Mouse (Mus musculus): ENCODE results near the gene Gga3. TPM values are rescaled to one million over a fixed set of nuclear protein-coding genes. Genes with fewer than 3 reads are reported as not detected.

The Gga3 gene
- polyA plus RNA-seq, 1 experiment = 4.2 TPM

- Histone ChIP-seq H3K4me1 (ENCODE audit: control insufficient read depth, insufficient read depth, insufficient read length, low read length) (no peaks in the 10 kb centered on the region; the same call in 1 of the 2 replicates), H3K4me3 (ENCODE audit: insufficient read depth, low read depth, low read length) (no peak overlapping the region), H3K27ac (replicated peaks; ENCODE audit: low read depth, low read length) (peak overlapping the region; percentile 89)
Measured at GRCm38 (mm10) chr11:115623487-115624070, 19.7 kb upstream of the Gga3 start.

- H3K4me3 ChIP-seq (ENCODE audit: insufficient read depth, low read depth, low read length) = no peak overlapping the region
- H3K4me1 ChIP-seq (ENCODE audit: control insufficient read depth, insufficient read depth, insufficient read length, low read length) = peaks cover 9% of the 10 kb centered on the region
- H3K27ac ChIP-seq (replicated peaks; ENCODE audit: low read depth, low read length) = peak overlapping the region; percentile 46; the same call in 1 of the 2 replicates
Measured at GRCm38 (mm10) chr11:115619949-115620348, 16.1 kb upstream of the Gga3 start.

- Histone ChIP-seq H3K4me3 (ENCODE audit: insufficient read depth, low read depth, low read length) (no peak overlapping the region), H3K4me1 (ENCODE audit: control insufficient read depth, insufficient read depth, insufficient read length, low read length) (peaks cover 15% of the 10 kb centered on the region), H3K27ac (replicated peaks; ENCODE audit: low read depth, low read length) (peak overlapping the region; percentile 97)
Measured at GRCm38 (mm10) chr11:115618732-115619516, 15.1 kb upstream of the Gga3 start.

- peaks cover 15% of the 10 kb centered on the region for H3K4me1 ChIP-seq (ENCODE audit: control insufficient read depth, insufficient read depth, insufficient read length, low read length)
- no peak overlapping the region for H3K4me3 ChIP-seq (ENCODE audit: insufficient read depth, low read depth, low read length)
- H3K27ac ChIP-seq (replicated peaks; ENCODE audit: low read depth, low read length) = peak overlapping the region; percentile 97
Measured at GRCm38 (mm10) chr11:115618001-115618400, 14.2 kb upstream of the Gga3 start.

GRCm38 (mm10) chr11:115616893-115617292 lies 13.0 kb upstream of the Gga3 start:
- Histone ChIP-seq H3K27ac (replicated peaks; ENCODE audit: low read depth, low read length) (peak overlapping the region; percentile 97), H3K4me1 (ENCODE audit: control insufficient read depth, insufficient read depth, insufficient read length, low read length) (peaks cover 15% of the 10 kb centered on the region), H3K4me3 (ENCODE audit: insufficient read depth, low read depth, low read length) (no peak overlapping the region)

- H3K4me3 ChIP-seq (ENCODE audit: insufficient read depth, low read depth, low read length) = no peak overlapping the region
- peaks cover 15% of the 10 kb centered on the region for H3K4me1 ChIP-seq (ENCODE audit: control insufficient read depth, insufficient read depth, insufficient read length, low read length)
- H3K27ac ChIP-seq (replicated peaks; ENCODE audit: low read depth, low read length) = peak overlapping the region; percentile 77
Measured at GRCm38 (mm10) chr11:115616371-115616770, 12.5 kb upstream of the Gga3 start.

GRCm38 (mm10) chr11:115615875-115616274 lies 12.0 kb upstream of the Gga3 start:
- Histone ChIP-seq H3K4me3 (ENCODE audit: insufficient read depth, low read depth, low read length) (no peak overlapping the region), H3K4me1 (ENCODE audit: control insufficient read depth, insufficient read depth, insufficient read length, low read length) (peaks cover 15% of the 10 kb centered on the region), H3K27ac (replicated peaks; ENCODE audit: low read depth, low read length) (peak overlapping the region; percentile 71)

- Histone ChIP-seq H3K4me1 (ENCODE audit: control insufficient read depth, insufficient read depth, insufficient read length, low read length) (peaks cover 15% of the 10 kb centered on the region), H3K27ac (replicated peaks; ENCODE audit: low read depth, low read length) (peak overlapping the region; percentile 71), H3K4me3 (ENCODE audit: insufficient read depth, low read depth, low read length) (no peak overlapping the region)
Measured at GRCm38 (mm10) chr11:115615108-115615825, 11.4 kb upstream of the Gga3 start.

- Histone ChIP-seq H3K4me1 (ENCODE audit: control insufficient read depth, insufficient read depth, insufficient read length, low read length) (peaks cover 15% of the 10 kb centered on the region), H3K27ac (replicated peaks; ENCODE audit: low read depth, low read length) (peak overlapping the region; percentile 71), H3K4me3 (ENCODE audit: insufficient read depth, low read depth, low read length) (no peak overlapping the region)
Measured at GRCm38 (mm10) chr11:115614346-115615107, 10.7 kb upstream of the Gga3 start.

- peak overlapping the region; percentile 54 for H3K27ac ChIP-seq (replicated peaks; ENCODE audit: low read depth, low read length)
- peaks cover 15% of the 10 kb centered on the region for H3K4me1 ChIP-seq (ENCODE audit: control insufficient read depth, insufficient read depth, insufficient read length, low read length)
- peak overlapping the region; percentile 83 for H3K4me3 ChIP-seq (ENCODE audit: insufficient read depth, low read depth, low read length)
Measured at GRCm38 (mm10) chr11:115613138-115613945, 9.5 kb upstream of the Gga3 start.

- peaks cover 15% of the 10 kb centered on the region for H3K4me1 ChIP-seq (ENCODE audit: control insufficient read depth, insufficient read depth, insufficient read length, low read length)
- peak within 1 kb of the TSS; percentile 92 for H3K27ac ChIP-seq (replicated peaks; ENCODE audit: low read depth, low read length)
- H3K4me3 ChIP-seq (ENCODE audit: insufficient read depth, low read depth, low read length) = peak within 1 kb of the TSS; percentile 83
Measured at GRCm38 (mm10) chr11:115612410-115613137, 8.7 kb upstream of the Gga3 start, which contains the start of gene Mif4gd. Mif4gd (minus strand) TSS chr11:115612969.

- Histone ChIP-seq H3K4me1 (ENCODE audit: control insufficient read depth, insufficient read depth, insufficient read length, low read length) (peaks cover 12% of the 10 kb centered on the region), H3K4me3 (ENCODE audit: insufficient read depth, low read depth, low read length) (peak overlapping the region; percentile 83), H3K27ac (replicated peaks; ENCODE audit: low read depth, low read length) (peak overlapping the region; percentile 73)
Measured at GRCm38 (mm10) chr11:115612059-115612409, 8.2 kb upstream of the Gga3 start.

GRCm38 (mm10) chr11:115611173-115611572 lies 7.3 kb upstream of the Gga3 start:
- Histone ChIP-seq H3K4me3 (ENCODE audit: insufficient read depth, low read depth, low read length) (no peak overlapping the region), H3K4me1 (ENCODE audit: control insufficient read depth, insufficient read depth, insufficient read length, low read length) (peaks cover 11% of the 10 kb centered on the region), H3K27ac (replicated peaks; ENCODE audit: low read depth, low read length) (peak overlapping the region; percentile 73; the same call in 1 of the 2 replicates)
